9 mouse cellular contexts compared by ENCODE assay signal in genomic region chr16:38924940-38925339, GRCm38 (mm10). TPM values are rescaled to one million over a fixed set of nuclear protein-coding genes. Genes with fewer than 3 reads are reported as not detected.
DNase-seq lines count a peak whose midpoint lies in the region; ATAC-seq lines count a peak whose summit lies in the region.
"Had no signal": no experiment of that assay in that cellular context is flagged by ENCODE, and none has a peak within 500 bp of the region (broad histone marks: within the 10 kb centered on the region; RNA-seq: fewer than 3 reads in every experiment).

No protein-coding gene starts in this region.

- H3K9me3 ChIP-seq in intestine, embryonic 16.5 days (ENCODE audit: control insufficient read depth, low read length), result no peaks in the 10 kb centered on the region
- H3K9me3 ChIP-seq in intestine, embryonic 15.5 days, result no peaks in the 10 kb centered on the region

- WGBS in intestine, embryonic 16.5 days, result 50% methylated on average over 13 of the region's 13 CpGs
- WGBS in intestine, embryonic 15.5 days, result 55% methylated on average over 13 of the region's 13 CpGs

- no peaks in the 10 kb centered on the region for H3K4me1 ChIP-seq in intestine, embryonic 16.5 days (ENCODE audit: control insufficient read depth, insufficient read depth, low read length)
- no peaks in the 10 kb centered on the region for H3K4me1 ChIP-seq in intestine, embryonic 15.5 days (replicated peaks)

- no peak overlapping the region for H3K9ac ChIP-seq in intestine, embryonic 16.5 days (ENCODE audit: low read depth, low read length)
- H3K9ac ChIP-seq in intestine, embryonic 15.5 days, result no peak overlapping the region

- intact Hi-C loops in left cerebral cortex, postnatal 14 days (cut with DNase I), result no loop called here

- DNase-seq in frontal cortex, postnatal 14 days (ENCODE audit: low spot score in 2 of 2), result peak; percentile 50 to 73
- DNase-seq in left cerebral cortex, postnatal 14 days (ENCODE audit: low spot score in 2 of 2), result peak; percentile 75 to 84
- peak; percentile 48 for DNase-seq in right cerebral cortex, postnatal 14 days
- DNase-seq in adrenal gland, adult (ENCODE audit: inconsistent age in 2 of 2, low spot score in 1 of 2), result no peak
- DNase-seq in urinary bladder, postnatal 4 days (ENCODE audit: low spot score in 2 of 2), result no peak
- DNase-seq: liver had no signal

- no peak overlapping the region for H3K4me3 ChIP-seq in intestine, embryonic 16.5 days (ENCODE audit: low read length)
- no peak overlapping the region for H3K4me3 ChIP-seq in intestine, embryonic 15.5 days (replicated peaks)

- peak overlapping the region; percentile 19; the same call in 1 of the 2 replicates for H3K4me2 ChIP-seq in intestine, embryonic 16.5 days (ENCODE audit: low read depth, low read length)
- no peak overlapping the region for H3K4me2 ChIP-seq in intestine, embryonic 15.5 days (replicated peaks)

- H3K27ac ChIP-seq in intestine, embryonic 16.5 days (ENCODE audit: low read length), result no peak overlapping the region
- H3K27ac ChIP-seq in intestine, embryonic 15.5 days, result no peak overlapping the region

- H3K27me3 ChIP-seq in intestine, embryonic 16.5 days (replicated peaks; ENCODE audit: control insufficient read depth, insufficient read depth, low read length), result peaks cover 3% of the 10 kb centered on the region; the same call in 1 of the 2 replicates
- H3K27me3 ChIP-seq in intestine, embryonic 15.5 days (replicated peaks), result no peaks in the 10 kb centered on the region; the same call in 1 of the 2 replicates

- no peak; the same call in 1 of the 2 replicates for ATAC-seq in intestine, embryonic 16.5 days
- no peak for ATAC-seq in intestine, embryonic 15.5 days
- no peak for ATAC-seq in inflammation-experienced regulatory T-cells, adult 6 months

- H3K36me3 ChIP-seq in intestine, embryonic 16.5 days (ENCODE audit: control insufficient read depth, insufficient read depth, low read length), result no peaks in the 10 kb centered on the region
- H3K36me3 ChIP-seq in intestine, embryonic 15.5 days, result no peaks in the 10 kb centered on the region

RNA-seq across cellular contexts. Expression of gene Igsf11, which starts 32.5 kb away (rescaled TPM):
- polyA plus RNA-seq in intestine, embryonic 16.5 days (2015; fragmentation: Nextera tagmentation; extraction: Ambion mirVana), result 0.81 and 1.2 TPM in 2 replicates
- polyA plus RNA-seq in intestine, embryonic 15.5 days (2015; fragmentation: Nextera tagmentation; extraction: Ambion mirVana), result 1.7 TPM in 2 replicates
- 10 to 100 TPM; 38.7 to 39.0 TPM for total RNA-seq in left cerebral cortex, postnatal 14 days (2021)
- polyA plus RNA-seq in inflammation-experienced regulatory T-cells, adult 6 months (2017; shearing (Covaris generic)), result not detected

Comparison
In these comparisons a context has a peak if more than half of its experiments do, and no peak if none do; other contexts are left out.
1. DNase-seq: peak in frontal cortex, postnatal 14 days (2 of 2), left cerebral cortex, postnatal 14 days (2 of 2) and right cerebral cortex, postnatal 14 days (single experiment); none in adrenal gland, adult (0 of 2) and urinary bladder, postnatal 4 days (0 of 2).